Comparison of ENCODE assay signal across 21 mouse cellular contexts in the genomic region with DNA sequence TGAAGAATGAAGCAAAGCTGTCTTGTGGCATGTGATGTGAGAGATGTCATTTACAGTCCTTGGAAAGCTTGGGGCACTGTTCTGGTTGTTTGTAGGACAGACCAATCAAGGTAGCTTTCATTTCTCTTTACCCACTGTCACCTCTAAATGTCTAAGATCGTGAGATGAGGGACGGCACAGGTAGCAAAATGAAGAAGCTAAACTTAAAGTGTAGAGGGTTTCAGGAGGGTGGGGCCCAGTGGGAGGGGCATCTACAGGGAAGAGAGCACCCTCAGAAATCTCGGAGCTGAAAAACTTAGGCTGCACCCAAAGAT. TPM values are rescaled to one million over a fixed set of nuclear protein-coding genes. Genes with fewer than 3 reads are reported as not detected.
DNase-seq lines count a peak whose midpoint lies in the region; ATAC-seq and TF ChIP-seq lines count a peak whose summit lies in the region.
"Had no signal": no experiment of that assay in that cellular context is flagged by ENCODE, and none has a peak within 500 bp of the region (broad histone marks: within the 10 kb centered on the region; RNA-seq: fewer than 3 reads in every experiment).

No protein-coding gene starts in this region.

- peak; percentile 57 for ATAC-seq in inflammation-experienced regulatory T-cells, adult 6 months
- ATAC-seq: forebrain, embryonic 14.5 days had no signal

- H3K27ac ChIP-seq in CH12.LX (ENCODE audit: insufficient read depth, low read depth): 0 out of 2 replicates have a peak overlapping the region, but pooled peaks have one; percentile 15
- H3K27ac ChIP-seq: embryonic facial prominence, embryonic 15.5 days; forebrain, embryonic 10.5 days; heart, adult 2 months; hindbrain, embryonic 10.5 days; hindbrain, embryonic 14.5 days had no signal

- peak overlapping the region; percentile 65 for H3K9ac ChIP-seq in CH12.LX (ENCODE audit: insufficient read depth, low read depth)
- H3K9ac ChIP-seq: embryonic facial prominence, embryonic 15.5 days; heart, embryonic 12.5 days; hindbrain, embryonic 14.5 days had no signal

- DNase-seq in thymus, postnatal 4 days: peak; percentile 39
- no peak for DNase-seq in thymus, adult 18-20 months
- no peak for DNase-seq in CH12.LX (ENCODE audit: extremely low read depth)
- no peak for DNase-seq in lung, postnatal 36 days
- DNase-seq in urinary bladder, adult 2 months (ENCODE audit: low spot score): no peak
- DNase-seq in frontal cortex, postnatal 36 days (ENCODE audit: low spot score in 2 of 2): no peak
- DNase-seq: adrenal gland, postnatal 10 days; cerebellum, adult 11 months; cerebellum, adult 8-10 months; cerebellum, postnatal 14 days; embryo, embryonic 11 days; heart, adult 2 months had no signal

- no peaks in the 10 kb centered on the region for H3K9me3 ChIP-seq in CH12.LX (replicated peaks; ENCODE audit: low read length)
- H3K9me3 ChIP-seq: embryonic facial prominence, embryonic 15.5 days; forebrain, embryonic 10.5 days; G1E; heart, embryonic 12.5 days; hindbrain, embryonic 10.5 days had no signal

- peaks cover 8 to 30% of the 10 kb centered on the region in 2 experiments for H3K4me1 ChIP-seq in CH12.LX (ENCODE audit: control insufficient read depth in 1 of 2, insufficient read depth in 2 of 2)
- H3K4me1 ChIP-seq: embryonic facial prominence, embryonic 15.5 days; heart, embryonic 12.5 days had no signal

- in situ Hi-C loops in CH12.LX (cut with MboI; ENCODE audit: low pct_ligation_motif_present, low pct_unique_long_range_greater_than_20kb, low sequenced_read_pairs): loop anchor here (5.0 to 10.0 kb wide), 2 partner anchors 156 to 289 kb away; no protein-coding TSS in a partner anchor

- H3K4me2 ChIP-seq in CH12.LX (ENCODE audit: insufficient read depth, low read depth, poor library complexity, severe bottlenecking): peak overlapping the region; percentile 94
- H3K4me2 ChIP-seq: embryonic facial prominence, embryonic 15.5 days; heart, embryonic 12.5 days; hindbrain, embryonic 14.5 days had no signal

- dilution Hi-C loops in CH12.LX (cut with MboI; ENCODE audit: extremely low pct_ligation_motif_present, extremely low pct_unique_long_range_greater_than_20kb, low sequenced_read_pairs): no loop called here

- 0 out of 2 replicates have a peak, but pooled peaks have one; percentile 20 for TF ChIP-seq POLR2A in CH12.LX (IDR thresholded peaks at IDR 0.05; ENCODE audit: low read depth, low read length)

- no peak for TF ChIP-seq RAD21 in CH12.LX (IDR thresholded peaks at IDR 0.05; ENCODE audit: low read depth, low read length)

- peak overlapping the region in 2 of 3 experiments; percentile 3 to 29 for H3K4me3 ChIP-seq in CH12.LX (replicated peaks in 1 of 3; ENCODE audit: low read depth in 2 of 3, low read length in 2 of 3, poor library complexity in 1 of 3)
- H3K4me3 ChIP-seq: embryonic facial prominence, embryonic 15.5 days; erythroblast, embryonic 14.5 days; forebrain, embryonic 10.5 days; heart, adult 2 months; heart, embryonic 12.5 days; hindbrain, embryonic 10.5 days had no signal

- H3K79me2 ChIP-seq in CH12.LX (replicated peaks; ENCODE audit: control insufficient read depth, extremely low read depth, insufficient read depth, poor library complexity, severe bottlenecking): no peaks in the 10 kb centered on the region

- no peak for TF ChIP-seq EP300 in CH12.LX (IDR thresholded peaks at IDR 0.05; ENCODE audit: low read length)

- TF ChIP-seq CTCF in CH12.LX (conservative IDR thresholded peaks at IDR 0.05 in 1 of 2, IDR thresholded peaks at IDR 0.05 in 1 of 2; ENCODE audit: low read depth in 2 of 2, low read length in 2 of 2): no peak

- no peaks in the 10 kb centered on the region for H3K36me3 ChIP-seq in CH12.LX (replicated peaks in 1 of 2; ENCODE audit: control insufficient read depth in 1 of 2, insufficient read depth in 1 of 2, low read length in 1 of 2)
- H3K36me3 ChIP-seq: embryonic facial prominence, embryonic 15.5 days; forebrain, embryonic 10.5 days; G1E; heart, embryonic 12.5 days; hindbrain, embryonic 10.5 days had no signal

- H3K27me3 ChIP-seq in CH12.LX (replicated peaks): no peaks in the 10 kb centered on the region
- H3K27me3 ChIP-seq: embryonic facial prominence, embryonic 15.5 days; heart, embryonic 12.5 days had no signal

TF ChIP-seq in CH12.LX, 34 proteins besides CTCF, POLR2A, EP300 and RAD21:
- TF ChIP-seq BHLHE40 (IDR thresholded peaks at IDR 0.05; ENCODE audit: low read depth, low read length) (no peak), MAFK (IDR thresholded peaks at IDR 0.05; ENCODE audit: insufficient replicate concordance, low read length) (no peak), HCFC1 (IDR thresholded peaks at IDR 0.05; ENCODE audit: low read depth, low read length) (no peak), ELF1 (IDR thresholded peaks at IDR 0.05; ENCODE audit: low read depth, low read length) (no peak), CHD1 (IDR thresholded peaks at IDR 0.05; ENCODE audit: low read depth, low read length) (no peak), KAT2A (IDR thresholded peaks at IDR 0.05; ENCODE audit: insufficient replicate concordance, low read length) (no peak), JUN (IDR thresholded peaks at IDR 0.05; ENCODE audit: insufficient read depth, low read depth, low read length) (no peak), IRF4 (IDR thresholded peaks at IDR 0.05; ENCODE audit: low read depth, low read length) (no peak), JUND (conservative IDR thresholded peaks at IDR 0.05; ENCODE audit: low read depth, low read length) (no peak), USF1 (IDR thresholded peaks at IDR 0.05; ENCODE audit: low read depth, low read length) (no peak), ZMIZ1 (IDR thresholded peaks at IDR 0.05; ENCODE audit: low read depth, low read length) (no peak), E2F4 (IDR thresholded peaks at IDR 0.05; ENCODE audit: insufficient replicate concordance, low read depth, low read length) (no peak), SMC3 (IDR thresholded peaks at IDR 0.05; ENCODE audit: low read depth, low read length) (no peak), PAX5 (IDR thresholded peaks at IDR 0.05; ENCODE audit: low read length) (no peak)

RNA-seq across cellular contexts. Expression of a gene that starts 16.1 kb away (rescaled TPM):
- 62.9 and 63.4 TPM in 2 replicates for total RNA-seq in CH12.LX (2012; rRNA removed)
- total RNA-seq in CH12.LX (2014; rRNA removed): 61.8 and 67.7 TPM in 2 replicates
- polyA plus RNA-seq in CH12.LX (2012; ENCODE audit: insufficient read length, low read depth): 52.1 and 70.0 TPM in 2 replicates
- polyA plus RNA-seq in inflammation-experienced regulatory T-cells, adult 6 months (2017; shearing (Covaris generic)): 100 to 1,000 TPM in 1 of 3 experiments, 10 to 100 TPM in 2; 56.4 to 107 (median 59.1) TPM
- polyA plus RNA-seq in urinary bladder, adult 2 months (2012; rRNA removed): 6.5 and 12.6 TPM in 2 replicates
- polyA plus RNA-seq: erythroblast, embryonic 14.5 days had no signal
